Mouse (Mus musculus) embryonic fibroblast, embryonic 13.5 days (primary cell): ENCODE results near the gene Arhgef39.

Source experiments
- CTCF ChIP-seq: IDR thresholded peaks from 2 replicates; pipeline ENCODE4 v1.5.1; 2011; ENCODE audit warnings: mild to moderate bottlenecking, control low read depth, low read length, moderate library complexity, borderline replicate concordance; ENCODE audit not compliant: insufficient read depth
- POLR2A ChIP-seq: IDR thresholded peaks from 2 replicates; pipeline ENCODE4 v1.6.1; 2011; ENCODE audit warnings: low read depth, mild to moderate bottlenecking, control low read depth, low read length, moderate library complexity

GRCm38 (mm10) chr4:43452315-43452714, 47.2 kb downstream of the Arhgef39 start:
- TF ChIP-seq CTCF (no peak), POLR2A (no peak)
